Mouse (Mus musculus) ES-Bruce4 (cell line): ENCODE measurements around the gene Palmd.

Experiments
- CTCF ChIP-seq: IDR thresholded peaks from one replicate; pipeline ENCODE4 v1.8.1; 2011; ENCODE audit warnings: low read depth, low read length
- EP300 ChIP-seq: IDR thresholded peaks from 2 replicates; pipeline ENCODE4 v1.6.1; 2011; ENCODE audit warnings: low read depth, low read length; ENCODE audit not compliant: insufficient read depth
- POLR2A ChIP-seq: IDR thresholded peaks from one replicate; pipeline ENCODE4 v1.8.1; 2011; ENCODE audit warnings: low read length; ENCODE audit not compliant: insufficient read depth

- no peak for TF ChIP-seq CTCF
- TF ChIP-seq POLR2A, result no peak
- no peak for TF ChIP-seq EP300
Observed at GRCm38 (mm10) chr3:116914931-116915330, 53.9 kb downstream of the Palmd start.
